Mouse (Mus musculus): ENCODE data around the gene Gcnt7.

The Gcnt7 gene

DNA sequence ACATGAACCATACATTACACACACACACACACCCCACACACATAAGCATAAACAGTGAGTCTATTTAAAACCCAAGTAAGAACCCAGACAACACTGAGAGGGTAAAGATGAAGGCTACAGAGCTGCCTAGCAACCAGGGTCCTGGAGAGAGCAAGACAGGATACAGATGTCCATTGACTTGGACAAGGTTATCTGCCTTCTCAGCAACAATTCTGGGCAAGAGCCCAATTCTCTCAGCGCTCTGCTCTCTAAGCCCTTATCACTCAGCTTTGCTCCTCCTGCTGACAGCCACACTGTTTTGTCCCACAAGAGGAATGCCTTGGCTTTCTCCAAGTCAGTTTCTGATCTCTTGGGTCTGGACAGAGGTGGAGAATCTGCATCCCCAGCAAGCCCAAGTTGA lies 27.8 kb downstream of the Gcnt7 start:
- CTCF ChIA-PET: interaction anchor here in 1 of 4 experiments (0.6 kb wide), 1 partner anchor 9 kb away, joined by 11 read pairs; the partner anchor contains the start of gene Rtf2

DNA sequence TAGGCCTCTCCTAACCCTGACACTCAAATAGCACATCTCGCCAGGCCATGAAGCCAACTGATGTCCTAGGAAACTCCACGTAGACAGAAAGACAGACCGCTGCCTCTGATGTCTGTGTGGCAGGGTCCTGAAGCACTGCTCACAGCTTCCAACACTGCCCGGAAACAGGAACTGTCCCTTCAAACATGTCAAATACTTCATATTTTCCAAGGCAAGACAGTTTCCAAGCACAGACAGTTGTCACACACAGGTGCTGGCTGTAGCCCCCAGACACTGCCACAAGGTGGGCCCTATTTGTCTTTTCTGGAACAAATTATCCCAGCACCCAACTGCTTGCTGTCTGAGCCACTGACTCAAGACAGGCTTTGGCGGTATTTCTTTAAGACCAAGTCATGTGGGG lies 40.2 kb downstream of the Gcnt7 start:
- ChIA-PET CTCF (interaction anchor here in 1 of 4 experiments (0.7 kb wide), 1 partner anchor 153 kb away, joined by 5 read pairs; no protein-coding TSS in a partner anchor), POLR2A (interaction anchor here in 1 of 4 experiments (0.7 kb wide), 2 partner anchors 8 to 56 kb away, joined by 4 to 5 read pairs; no protein-coding TSS in a partner anchor)

More for the DNA sequence above, 27.8 kb downstream of the Gcnt7 start:
- POLR2A ChIA-PET: interaction anchor here in 2 of 4 experiments (0.6 to 2.0 kb wide), 3 partner anchors 9 to 36 kb away, joined by 3 to 5 read pairs (median 4); partner anchors contain the start of gene Rtf2 (in 1 of the 2)

DNA sequence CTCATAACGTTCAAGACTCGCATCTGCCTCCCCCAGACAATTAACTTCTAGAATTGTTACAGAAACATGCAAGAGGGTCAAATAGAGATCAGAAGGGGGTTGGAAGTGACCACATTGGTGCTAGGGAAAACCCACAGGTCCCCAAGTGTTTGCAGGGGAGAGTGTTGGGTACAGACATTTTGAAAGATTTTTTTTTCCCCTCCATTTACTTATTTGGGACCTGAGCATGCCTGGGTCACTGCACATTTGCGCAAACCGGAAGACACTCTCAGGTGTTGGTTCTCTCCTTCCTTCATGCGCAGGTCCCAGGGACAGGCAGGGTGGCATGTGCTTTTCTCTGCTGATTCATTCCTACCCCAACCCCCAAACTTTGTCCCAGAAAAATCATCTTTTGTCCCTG lies 41.5 kb downstream of the Gcnt7 start:
- CTCF ChIA-PET: interaction anchor here in 1 of 4 experiments (1.2 kb wide), 1 partner anchor 61 kb away, joined by 3 read pairs; no protein-coding TSS in a partner anchor
- POLR2A ChIA-PET: interaction anchor here in 1 of 4 experiments (1.2 to 1.5 kb wide), 4 partner anchors 8 to 100 kb away, joined by 3 to 4 read pairs (median 3); partner anchors contain the start of genes Aurka and Cstf1

DNA sequence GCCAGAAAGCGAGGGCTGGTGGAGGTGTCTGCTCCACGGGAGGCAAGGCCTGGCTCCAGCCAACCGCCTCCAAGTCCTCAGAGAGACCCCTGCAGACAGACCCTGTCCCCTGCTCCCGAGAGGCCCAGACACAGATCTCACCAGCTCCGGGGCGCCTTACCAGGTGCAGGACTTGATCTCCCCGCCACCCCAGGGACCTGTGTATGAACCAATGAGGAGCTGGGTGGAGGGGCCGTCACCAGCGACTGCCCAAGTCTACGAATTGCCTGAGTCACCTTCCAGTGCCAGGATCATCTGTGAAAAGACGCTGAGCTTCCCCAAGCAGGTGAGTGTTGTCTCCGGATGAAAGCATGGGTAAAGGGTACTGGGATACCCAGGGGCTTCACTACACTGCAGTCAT lies 42.2 kb downstream of the Gcnt7 start:
- ChIA-PET CTCF (interaction anchor here in 1 of 4 experiments (1.2 to 1.5 kb wide), 2 partner anchors 38 to 62 kb away, joined by 3 to 4 read pairs; no protein-coding TSS in a partner anchor), POLR2A (interaction anchor here in 2 of 4 experiments (0.6 to 1.5 kb wide), 6 partner anchors 9 to 100 kb away, joined by 3 to 4 read pairs (median 3); partner anchors contain the start of genes Aurka (in 1 of the 2) and Cstf1 (in 1 of the 2))

DNA sequence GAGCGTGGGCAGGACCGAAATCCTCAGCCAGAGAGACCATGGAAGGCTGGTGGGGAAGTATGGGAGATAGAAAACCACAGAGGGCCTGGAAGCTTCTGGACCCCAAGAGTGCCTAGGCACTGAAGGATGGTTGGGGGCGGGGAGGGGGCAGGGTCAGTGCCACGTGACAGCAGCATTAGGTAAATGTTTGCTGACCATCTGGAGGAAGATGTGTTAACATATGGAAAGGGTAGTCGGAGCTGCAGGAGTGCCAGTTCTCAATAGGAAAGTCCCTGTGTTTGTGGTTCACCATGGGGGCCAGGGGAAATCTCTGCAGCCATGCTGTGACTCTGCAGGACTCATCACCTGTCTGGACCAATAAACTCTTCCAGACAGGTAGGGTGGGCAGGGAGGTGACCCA lies 44.5 kb downstream of the Gcnt7 start:
- ChIA-PET POLR2A (interaction anchor here in 1 of 4 experiments (1.8 kb wide), 2 partner anchors 10 to 26 kb away, joined by 4 to 9 read pairs; partner anchors contain the start of gene Rtf2), CTCF (interaction anchor here in 1 of 4 experiments (0.6 kb wide), 1 partner anchor 727 kb away, joined by 3 read pairs; no protein-coding TSS in a partner anchor)

DNA sequence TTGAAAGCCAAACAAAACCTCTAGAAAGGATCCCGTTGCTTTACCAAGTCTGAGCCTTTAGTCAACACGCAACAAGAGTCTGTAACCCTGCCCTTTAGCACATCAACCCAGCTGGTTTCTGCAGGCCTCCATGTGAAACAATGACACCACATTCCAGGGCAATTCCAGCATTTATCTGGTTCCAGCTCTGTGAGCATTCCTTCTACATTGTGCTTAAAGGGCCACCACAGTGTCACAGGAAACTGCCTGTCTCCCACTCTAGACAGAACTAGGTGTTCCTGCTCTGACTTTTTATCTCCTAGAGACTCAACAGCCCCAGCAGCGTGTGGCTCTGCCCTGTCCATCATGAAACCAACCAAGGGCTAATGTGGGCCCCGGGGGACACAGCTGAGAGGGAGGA lies 45.1 kb downstream of the Gcnt7 start:
- ChIA-PET POLR2A (interaction anchor here in 2 of 4 experiments (0.7 to 1.8 kb wide), 3 partner anchors 27 to 35 kb away, joined by 3 to 4 read pairs (median 3); partner anchors contain the start of gene Rtf2 (in 1 of the 2)), CTCF (interaction anchor here in 1 of 4 experiments (0.6 kb wide), 1 partner anchor 727 kb away, joined by 3 read pairs; no protein-coding TSS in a partner anchor)

DNA sequence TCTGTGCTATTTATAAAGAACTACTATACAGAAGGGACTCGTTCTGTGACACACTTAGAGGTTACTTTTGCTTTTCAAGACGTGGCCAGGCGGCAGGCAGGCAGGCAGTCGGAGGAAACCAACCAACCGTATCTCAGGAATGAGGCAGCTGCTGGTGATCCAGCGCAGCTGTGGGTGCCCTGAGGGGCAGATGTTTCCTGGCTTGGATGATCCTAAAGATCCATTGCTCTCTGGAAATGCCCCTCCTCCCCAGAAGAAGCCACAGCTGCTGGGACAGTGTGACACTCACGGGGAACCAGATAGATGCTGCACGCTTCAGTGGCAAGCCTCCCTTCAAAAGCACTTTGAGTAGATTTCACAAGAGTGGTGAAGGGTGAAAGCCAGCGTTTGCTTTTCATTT lies 45.9 kb downstream of the Gcnt7 start:
- POLR2A ChIA-PET: interaction anchor here in 2 of 4 experiments (0.6 to 1.3 kb wide), 3 partner anchors 25 to 1347 kb away, joined by 3 read pairs; no protein-coding TSS in a partner anchor

DNA sequence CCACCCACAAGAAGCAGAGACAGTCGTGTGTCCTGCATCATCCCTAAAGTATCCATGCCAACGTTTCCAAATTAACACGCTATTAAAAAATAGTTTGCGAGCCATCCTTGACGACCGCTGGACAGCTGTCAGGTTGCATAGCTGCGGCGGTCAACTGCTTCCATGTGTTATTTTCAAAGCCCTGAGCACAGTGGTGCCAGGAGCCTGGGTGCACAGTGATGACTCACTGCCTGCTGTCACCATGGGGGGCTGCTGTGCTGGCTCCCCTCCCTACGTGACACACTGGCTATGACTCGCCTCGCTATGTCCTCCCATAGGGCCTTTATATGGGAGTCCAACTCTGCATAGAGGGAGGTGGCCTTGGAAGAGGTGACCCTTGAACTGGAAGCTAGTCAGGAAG lies 47.3 kb downstream of the Gcnt7 start:
- ChIA-PET POLR2A (interaction anchor here in 1 of 4 experiments (0.6 kb wide), 1 partner anchor 107 kb away, joined by 3 read pairs; no protein-coding TSS in a partner anchor), CTCF (interaction anchor here in 1 of 4 experiments (0.6 kb wide), 1 partner anchor 390 kb away, joined by 4 read pairs; no protein-coding TSS in a partner anchor)

More for the DNA sequence above, 45.9 kb downstream of the Gcnt7 start:
- CTCF ChIA-PET: no interaction called here

DNA sequence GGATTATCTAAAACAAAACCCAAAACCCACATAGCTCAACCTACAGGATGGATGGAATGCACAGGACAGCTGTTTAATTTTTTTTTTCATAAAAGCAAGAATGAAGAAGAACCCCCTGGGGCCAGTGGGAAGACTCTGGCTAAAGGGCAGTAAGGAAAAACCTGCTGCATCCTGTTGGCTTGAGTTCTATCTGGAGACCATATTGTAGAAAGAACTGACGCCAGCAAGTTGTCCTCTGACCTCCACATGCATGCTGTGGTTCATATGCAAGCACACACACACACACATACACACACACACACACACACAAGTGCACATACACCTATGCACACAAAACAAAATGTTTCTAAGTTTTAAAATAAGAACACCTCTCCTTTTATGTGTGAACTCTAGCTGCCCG lies 47.7 kb downstream of the Gcnt7 start:
- ChIA-PET CTCF (no interaction called here), POLR2A (interaction anchor here in 1 of 4 experiments (0.6 kb wide), 2 partner anchors 107 to 131 kb away, joined by 3 read pairs; no protein-coding TSS in a partner anchor)

DNA sequence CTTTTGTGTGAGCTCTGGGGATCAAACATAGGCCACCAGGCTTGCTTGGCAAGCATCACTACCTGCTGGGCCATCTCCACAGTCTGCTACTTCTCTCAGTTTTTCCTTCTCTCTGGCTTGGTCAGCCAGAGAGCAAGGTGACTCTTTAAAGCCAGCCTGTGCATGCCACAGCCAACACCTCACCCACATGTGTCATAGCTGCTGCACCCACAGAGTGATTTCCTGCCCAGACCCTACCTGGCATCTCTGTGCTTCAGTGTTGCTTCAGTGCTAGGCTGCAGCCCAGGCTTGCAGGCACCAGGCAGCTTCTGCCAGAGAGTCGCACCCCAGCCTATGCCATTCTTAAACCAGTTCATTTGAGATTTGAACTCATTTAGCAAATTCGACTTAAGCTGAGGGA lies 50.9 kb downstream of the Gcnt7 start:
- ChIA-PET CTCF (no interaction called here), POLR2A (interaction anchor here in 1 of 4 experiments (0.7 to 1.5 kb wide), 2 partner anchors 16 to 32 kb away, joined by 3 read pairs; no protein-coding TSS in a partner anchor)

DNA sequence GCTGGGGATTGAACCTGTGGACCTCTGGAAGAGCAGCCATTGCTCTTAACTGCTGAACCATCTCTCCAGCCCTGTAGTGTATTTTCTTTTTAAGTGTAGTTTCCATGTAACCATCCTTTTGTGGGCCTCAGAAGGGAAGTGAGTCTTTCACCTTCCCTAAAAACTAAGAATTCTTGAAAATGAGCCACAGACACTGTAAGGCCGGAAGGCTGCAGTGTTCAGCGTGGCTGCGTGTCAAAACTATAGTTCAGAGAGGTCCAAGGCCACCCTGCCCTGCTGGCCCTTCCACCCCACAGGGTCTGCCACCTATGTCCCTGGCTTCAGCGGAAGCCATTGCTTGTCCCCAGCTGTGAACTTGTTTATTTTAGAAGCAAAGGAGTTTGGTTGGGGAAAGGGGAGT lies 52.2 kb downstream of the Gcnt7 start:
- POLR2A ChIA-PET: no interaction called here
- CTCF ChIA-PET: no interaction called here

DNA sequence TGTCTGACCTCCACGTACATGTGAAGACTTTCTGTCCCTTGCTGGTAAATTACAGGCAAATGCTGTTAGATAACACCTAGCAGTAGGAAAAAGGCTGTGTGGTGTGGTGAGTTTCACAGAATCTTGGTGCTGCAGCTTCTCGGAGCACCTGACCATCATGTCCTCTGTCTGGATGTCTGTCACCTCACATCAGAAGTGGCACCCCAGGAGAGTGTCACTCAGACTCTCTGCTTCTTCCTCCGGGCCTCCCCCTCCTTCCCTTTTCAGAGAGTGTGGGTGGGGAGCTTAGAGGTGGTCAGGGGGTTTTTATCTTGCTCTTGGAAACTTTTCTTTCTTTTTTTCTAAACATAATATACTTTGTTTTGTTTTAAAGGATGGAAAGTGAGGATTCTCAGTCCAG lies 53.4 kb downstream of the Gcnt7 start:
- CTCF ChIA-PET: interaction anchor here in 2 of 4 experiments (0.6 to 0.9 kb wide), 3 partner anchors 9 to 427 kb away, joined by 3 read pairs; no protein-coding TSS in a partner anchor
- POLR2A ChIA-PET: interaction anchor here in 2 of 4 experiments (1.1 to 2.0 kb wide), 9 partner anchors 9 to 43 kb away, joined by 3 to 9 read pairs (median 3); partner anchors contain the start of genes Rtf2 (in 2 of the 2), Aurka (in 1 of the 2), Cass4 (in 1 of the 2) and Cstf1 (in 1 of the 2)

DNA sequence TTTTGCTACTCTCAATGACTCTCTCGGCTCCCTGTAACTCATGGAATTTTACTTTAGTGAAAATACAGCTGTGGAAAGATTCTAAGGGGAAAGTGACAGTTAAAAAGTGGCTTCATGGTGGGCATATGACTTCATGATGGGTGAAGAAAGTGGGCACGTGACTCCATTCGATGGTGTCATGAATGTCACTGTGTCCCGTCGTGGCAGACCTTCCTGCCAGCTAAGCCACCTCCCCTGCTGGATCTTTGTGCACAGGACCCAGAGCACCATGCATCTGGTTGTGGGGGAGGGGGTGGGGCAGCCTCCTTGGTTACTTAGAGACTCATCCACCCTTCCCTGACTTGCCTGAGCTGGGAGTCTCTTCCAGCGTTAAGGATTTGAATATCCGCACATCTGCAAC lies 54.2 kb downstream of the Gcnt7 start:
- ChIA-PET CTCF (interaction anchor here in 2 of 4 experiments (0.8 to 0.9 kb wide), 3 partner anchors 8 to 427 kb away, joined by 3 read pairs; no protein-coding TSS in a partner anchor), POLR2A (interaction anchor here in 2 of 4 experiments (0.6 to 2.0 kb wide), 12 partner anchors 10 to 287 kb away, joined by 3 to 9 read pairs (median 4); partner anchors contain the start of genes Aurka (in 1 of the 2), Cass4 (in 1 of the 2), Cstf1 (in 1 of the 2) and Rtf2 (in 1 of the 2))

DNA sequence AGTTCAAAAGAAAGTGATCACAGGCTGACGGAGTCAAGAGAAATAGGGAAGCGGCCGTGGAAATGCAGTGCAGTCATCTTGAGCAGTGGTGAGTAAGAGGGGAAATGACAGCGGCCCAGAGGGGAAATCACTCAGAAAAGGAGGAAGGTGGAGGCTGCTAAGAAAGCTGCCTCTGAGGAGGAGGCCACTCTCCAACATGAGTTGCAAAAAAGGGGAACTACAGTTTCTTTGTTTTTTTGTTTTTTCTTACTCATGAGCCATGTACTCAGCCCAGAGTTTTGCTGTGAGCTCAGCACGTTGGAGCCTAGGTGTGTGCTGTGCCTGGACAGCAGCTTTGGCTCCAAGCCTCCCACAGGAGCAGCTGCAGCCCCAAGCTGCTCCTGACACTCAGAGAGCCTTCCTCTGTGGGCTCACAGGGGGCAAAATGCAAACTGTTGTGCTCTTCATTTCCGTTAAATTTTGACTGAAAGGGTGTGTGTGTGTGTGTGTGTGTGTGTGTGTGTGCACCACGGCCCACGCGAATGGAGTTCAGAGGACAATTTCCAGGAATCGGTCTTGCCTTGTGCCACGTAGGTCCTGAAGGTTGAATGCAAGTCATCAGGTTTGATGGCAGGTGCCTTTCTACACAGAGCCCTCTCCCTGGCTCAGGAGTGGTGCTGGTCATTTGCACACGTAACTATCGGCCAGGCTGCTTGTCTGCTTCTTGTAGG lies 57.1 kb downstream of the Gcnt7 start:
- ChIA-PET CTCF (interaction anchor here in 1 of 4 experiments (0.6 kb wide), 1 partner anchor 18 kb away, joined by 3 read pairs; no protein-coding TSS in a partner anchor), POLR2A (interaction anchor here in 3 of 4 experiments (0.6 to 1.4 kb wide), 7 partner anchors 31 to 393 kb away, joined by 3 to 6 read pairs (median 3); partner anchors contain the start of genes Aurka (in 2 of the 3), Cstf1 (in 2 of the 3) and Fam210b (in 1 of the 3))

Data from embryonic stem cell, embryonic (primary cell).